ENCODE assay signal across 34 mouse cellular contexts in genomic region chr2:108042086-108042485, GRCm38 (mm10).
"Had no signal": no experiment of that assay in that cellular context is flagged by ENCODE, and none has a peak within 500 bp of the region (broad histone marks: within the 10 kb centered on the region; RNA-seq: fewer than 3 reads in every experiment).

No protein-coding gene starts in this region.

- H3K9ac ChIP-seq: heart, embryonic 12.5 days; heart, embryonic 13.5 days; heart, embryonic 15.5 days; hindbrain, embryonic 12.5 days; hindbrain, embryonic 13.5 days; hindbrain, embryonic 14.5 days; hindbrain, embryonic 15.5 days; intestine, embryonic 15.5 days; kidney, embryonic 15.5 days had no signal

- H3K27ac ChIP-seq: heart, embryonic 10.5 days; heart, embryonic 13.5 days; heart, embryonic 15.5 days; hindbrain, embryonic 10.5 days; hindbrain, embryonic 12.5 days; hindbrain, embryonic 13.5 days; hindbrain, embryonic 14.5 days; hindbrain, embryonic 15.5 days; hindbrain, postnatal 0 days; intestine, embryonic 15.5 days; kidney, embryonic 15.5 days; kidney, postnatal 0 days had no signal

- ATAC-seq: hindbrain, embryonic 16.5 days; hindbrain, postnatal 0 days; inflammation-experienced regulatory T-cells, adult 6 months; intestine, embryonic 15.5 days; intestine, embryonic 16.5 days; intestine, postnatal 0 days had no signal

- H3K4me1 ChIP-seq: heart, embryonic 10.5 days; heart, embryonic 12.5 days; heart, embryonic 13.5 days; heart, embryonic 15.5 days; hindbrain, embryonic 10.5 days; hindbrain, embryonic 12.5 days; hindbrain, embryonic 13.5 days; hindbrain, embryonic 15.5 days; intestine, embryonic 15.5 days; kidney, embryonic 15.5 days had no signal

- H3K9me3 ChIP-seq: heart, embryonic 10.5 days; heart, embryonic 12.5 days; heart, embryonic 13.5 days; heart, embryonic 15.5 days; hindbrain, embryonic 10.5 days; hindbrain, embryonic 12.5 days; hindbrain, embryonic 15.5 days; intestine, embryonic 15.5 days; kidney, embryonic 15.5 days had no signal

- H3K4me2 ChIP-seq: heart, embryonic 11.5 days; heart, embryonic 12.5 days; heart, embryonic 13.5 days; heart, embryonic 15.5 days; hindbrain, embryonic 12.5 days; hindbrain, embryonic 13.5 days; hindbrain, embryonic 14.5 days; hindbrain, embryonic 15.5 days; intestine, embryonic 15.5 days; kidney, embryonic 15.5 days had no signal

- DNase-seq: heart, postnatal 10 days; heart, postnatal 14 days; heart, postnatal 36 days; heart, postnatal 4 days; kidney, adult 11 months; kidney, adult 18-20 months; kidney, adult 2 months; kidney, adult 8-10 months; kidney, adult 9 months; kidney, postnatal 10 days; kidney, postnatal 14 days; kidney, postnatal 25 days; kidney, postnatal 36 days; kidney, postnatal 4 days; layer of hippocampus, adult 9-11 months; layer of hippocampus, postnatal 36 days had no signal

- H3K4me3 ChIP-seq: heart, embryonic 10.5 days; heart, embryonic 12.5 days; heart, embryonic 13.5 days; heart, embryonic 15.5 days; hindbrain, embryonic 10.5 days; hindbrain, embryonic 12.5 days; hindbrain, embryonic 13.5 days; hindbrain, embryonic 15.5 days; intestine, embryonic 15.5 days; kidney, embryonic 15.5 days had no signal

- H3K27me3 ChIP-seq: heart, embryonic 12.5 days; heart, embryonic 13.5 days; heart, embryonic 15.5 days; hindbrain, embryonic 12.5 days; hindbrain, embryonic 13.5 days; hindbrain, embryonic 15.5 days; intestine, embryonic 15.5 days; kidney, embryonic 15.5 days had no signal

- H3K36me3 ChIP-seq: heart, embryonic 10.5 days; heart, embryonic 12.5 days; heart, embryonic 13.5 days; heart, embryonic 15.5 days; hindbrain, embryonic 10.5 days; hindbrain, embryonic 12.5 days; hindbrain, embryonic 13.5 days; hindbrain, embryonic 15.5 days; intestine, embryonic 15.5 days; kidney, embryonic 15.5 days had no signal
